7 mouse cellular contexts compared by ENCODE assay signal in the genomic region with DNA sequence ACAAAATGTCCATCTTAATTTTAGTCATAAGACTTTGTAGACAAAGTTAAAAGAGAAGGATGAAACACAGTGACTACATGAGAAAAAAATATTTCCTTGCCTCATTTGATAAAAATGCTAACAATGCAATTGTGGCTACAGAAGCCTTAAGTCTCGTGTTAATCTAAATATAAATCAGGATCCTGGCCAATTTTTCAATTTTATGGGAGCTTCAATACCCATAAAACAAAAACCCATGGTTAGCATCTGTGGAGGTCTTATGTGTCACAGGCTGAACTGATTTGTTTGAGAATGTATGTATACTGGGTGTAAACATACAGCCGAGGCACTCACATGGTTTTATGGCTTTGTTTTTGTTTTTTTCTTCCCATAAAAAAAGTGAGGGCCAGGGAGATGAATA. TPM values are rescaled to one million over a fixed set of nuclear protein-coding genes. Genes with fewer than 3 reads are reported as not detected.
A peak's percentile ranks its signal among the peaks of the same experiment; 100 is the strongest.
DNase-seq lines count a peak whose midpoint lies in the region; ATAC-seq and TF ChIP-seq lines count a peak whose summit lies in the region.

No protein-coding gene starts in this region.

- H3K27ac ChIP-seq in embryonic facial prominence, embryonic 14.5 days (replicated peaks; ENCODE audit: low read depth, low read length), result peak overlapping the region; percentile 92
- no peak overlapping the region for H3K27ac ChIP-seq in limb, embryonic 11.5 days (replicated peaks; ENCODE audit: low read depth, low read length)
- H3K27ac ChIP-seq in thymus, adult 2 months (ENCODE audit: control insufficient read depth, insufficient read depth, low read length), result no peak overlapping the region

- DNase-seq in lung, adult 2 months, result no peak
- DNase-seq in lung, postnatal 36 days, result no peak
- DNase-seq in embryonic facial prominence, embryonic 14.5 days (ENCODE audit: low spot score), result peak; percentile 37
- no peak for DNase-seq in limb, embryonic 11.5 days (ENCODE audit: low spot score)
- DNase-seq in skeletal muscle tissue, adult 2 months (ENCODE audit: low read depth, low spot score), result peak; percentile 8
- DNase-seq in thymus, adult 2 months, result no peak
- DNase-seq in gastrocnemius, postnatal 36 days, result no peak

- peaks cover 9% of the 10 kb centered on the region; the same call in 1 of the 2 replicates for H3K36me3 ChIP-seq in embryonic facial prominence, embryonic 14.5 days (ENCODE audit: control insufficient read depth, insufficient read depth, low read length)
- H3K36me3 ChIP-seq in limb, embryonic 11.5 days (ENCODE audit: control insufficient read depth, insufficient read depth, low read length), result no peaks in the 10 kb centered on the region
- no peaks in the 10 kb centered on the region for H3K36me3 ChIP-seq in thymus, adult 2 months (ENCODE audit: control insufficient read depth, insufficient read depth, low read length)

- H3K4me1 ChIP-seq in lung, adult 2 months (ENCODE audit: control insufficient read depth, insufficient read depth, low read length), result peaks cover 5% of the 10 kb centered on the region; the same call in 1 of the 2 replicates
- H3K4me1 ChIP-seq in embryonic facial prominence, embryonic 14.5 days (ENCODE audit: control insufficient read depth, insufficient read depth, low read length), result peaks cover 6% of the 10 kb centered on the region; the same call in 1 of the 2 replicates
- no peaks in the 10 kb centered on the region for H3K4me1 ChIP-seq in limb, embryonic 11.5 days (ENCODE audit: control insufficient read depth, insufficient read depth, low read length)
- H3K4me1 ChIP-seq in thymus, adult 2 months (replicated peaks; ENCODE audit: control insufficient read depth, insufficient read depth, low read length), result peaks cover 10% of the 10 kb centered on the region

- peak overlapping the region; percentile 92 for H3K9ac ChIP-seq in embryonic facial prominence, embryonic 14.5 days (ENCODE audit: low read depth, low read length)
- peak overlapping the region; percentile 62 for H3K9ac ChIP-seq in limb, embryonic 11.5 days (ENCODE audit: low read length)

- H3K4me3 ChIP-seq in lung, adult 2 months (replicated peaks; ENCODE audit: extremely low read depth, low read depth, low read length), result peak overlapping the region; percentile 98
- H3K4me3 ChIP-seq in embryonic facial prominence, embryonic 14.5 days (ENCODE audit: low read depth, low read length), result peak overlapping the region; percentile 89
- peak overlapping the region; percentile 80 for H3K4me3 ChIP-seq in limb, embryonic 11.5 days (ENCODE audit: low read depth, low read length)
- H3K4me3 ChIP-seq in thymus, adult 2 months (ENCODE audit: control insufficient read depth, insufficient read depth, low read length), result no peak overlapping the region

- no peak for TF ChIP-seq CTCF in lung, adult 2 months (IDR thresholded peaks at IDR 0.05; ENCODE audit: insufficient read depth, low read length)
- TF ChIP-seq CTCF in thymus, adult 2 months (IDR thresholded peaks at IDR 0.05; ENCODE audit: borderline replicate concordance, control insufficient read depth, extremely low read depth, insufficient read depth, low read length, poor library complexity), result no peak

- H3K9me3 ChIP-seq in embryonic facial prominence, embryonic 14.5 days (ENCODE audit: control insufficient read depth, low read length), result no peaks in the 10 kb centered on the region
- no peaks in the 10 kb centered on the region for H3K9me3 ChIP-seq in limb, embryonic 11.5 days (ENCODE audit: control insufficient read depth, low read length)

- ATAC-seq in embryonic facial prominence, embryonic 14.5 days (ENCODE audit: low read depth), result no peak
- ATAC-seq in limb, embryonic 11.5 days (ENCODE audit: insufficient number of reproducible peaks, low FRiP score, low TSS enrichment, low read depth), result no peak

- TF ChIP-seq POLR2A in lung, adult 2 months (IDR thresholded peaks at IDR 0.05; ENCODE audit: borderline replicate concordance, extremely low read depth, low read depth, low read length), result no peak
- no peak for TF ChIP-seq POLR2A in thymus, adult 2 months (IDR thresholded peaks at IDR 0.05; ENCODE audit: control insufficient read depth, extremely low read depth, insufficient read depth, low read length, poor library complexity)

- 2% methylated on average over 2 of the region's 2 CpGs for WGBS in lung, adult 2 months
- WGBS in embryonic facial prominence, embryonic 14.5 days, result 8% methylated on average over 2 of the region's 2 CpGs
- WGBS in limb, embryonic 11.5 days, result 23% methylated on average over 2 of the region's 2 CpGs
- WGBS in thymus, adult 2 months, result 22% methylated on average over 2 of the region's 2 CpGs

- H3K4me2 ChIP-seq in embryonic facial prominence, embryonic 14.5 days (ENCODE audit: low read depth, low read length), result peak overlapping the region; percentile 69
- H3K4me2 ChIP-seq in limb, embryonic 11.5 days (ENCODE audit: low read depth, severe bottlenecking), result peak overlapping the region; percentile 77

- H3K27me3 ChIP-seq in embryonic facial prominence, embryonic 14.5 days (replicated peaks; ENCODE audit: control insufficient read depth, insufficient read depth, low read length), result no peaks in the 10 kb centered on the region
- H3K27me3 ChIP-seq in limb, embryonic 11.5 days (ENCODE audit: control insufficient read depth, insufficient read depth, low read length), result no peaks in the 10 kb centered on the region
- no peaks in the 10 kb centered on the region; the same call in 1 of the 2 replicates for H3K27me3 ChIP-seq in thymus, adult 2 months (ENCODE audit: control insufficient read depth, insufficient read depth, low read length)

- intact Hi-C loops in gastrocnemius, postnatal 36 days (cut with DNase I), result loop anchor here (1.0 kb wide), 1 partner anchor 124 kb away; a partner anchor contains a TSS

RNA-seq across cellular contexts. Expression of a gene that starts 0.7 kb away (rescaled TPM):
- polyA plus RNA-seq in lung, adult 2 months (2012; rRNA removed), result 18.3 and 27.3 TPM in 2 replicates
- 60.4 and 61.0 TPM in 2 replicates for polyA plus RNA-seq in embryonic facial prominence, embryonic 14.5 days (2014; fragmentation: Nextera tagmentation; extraction: Ambion mirVana)
- 23.9 and 29.4 TPM in 2 replicates for polyA plus RNA-seq in limb, embryonic 11.5 days (2014; fragmentation: Nextera tagmentation; extraction: Ambion mirVana)
- polyA plus RNA-seq in thymus, adult 2 months (2012; rRNA removed), result 3.8 and 5.5 TPM in 2 replicates
- 10 to 100 TPM; 14.8 to 18.8 TPM for total RNA-seq in gastrocnemius, postnatal 36 days (2021)

Comparison
In these comparisons a context has a peak if more than half of its experiments do, and no peak if none do; other contexts are left out.
1. DNase-seq: peak in embryonic facial prominence, embryonic 14.5 days (single experiment) and skeletal muscle tissue, adult 2 months (single experiment); none in lung, adult 2 months (single experiment), lung, postnatal 36 days (single experiment), limb, embryonic 11.5 days (single experiment), thymus, adult 2 months (single experiment) and gastrocnemius, postnatal 36 days (0 of 2).